8 mouse cellular contexts compared by ENCODE assay signal in the genomic region with DNA sequence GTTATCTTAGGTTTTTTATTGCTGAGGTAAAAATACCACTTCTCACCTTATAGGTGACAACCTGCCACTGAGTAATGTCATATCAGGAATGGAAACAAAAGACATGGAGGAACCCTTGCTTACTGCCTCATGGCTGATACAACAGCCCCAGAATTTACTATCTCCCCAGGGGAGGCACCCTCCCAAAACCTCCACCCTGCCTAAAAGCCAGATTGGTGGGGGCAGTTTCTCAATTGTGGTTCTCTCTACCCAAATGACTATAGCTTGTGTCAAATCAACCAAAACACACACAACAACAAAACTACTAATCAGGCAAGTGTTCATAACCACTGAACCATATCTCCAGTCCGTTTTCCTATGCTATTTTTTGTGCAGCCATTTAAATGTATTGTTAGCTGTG. TPM values are rescaled to one million over a fixed set of nuclear protein-coding genes. Genes with fewer than 3 reads are reported as not detected.
A peak's percentile ranks its signal among the peaks of the same experiment; 100 is the strongest.
DNase-seq lines count a peak whose midpoint lies in the region; ATAC-seq and TF ChIP-seq lines count a peak whose summit lies in the region.

No protein-coding gene starts in this region.

- H3K36me3 ChIP-seq in kidney, embryonic 14.5 days (ENCODE audit: control insufficient read depth, insufficient read depth, low read length), result peaks cover 18% of the 10 kb centered on the region
- H3K36me3 ChIP-seq in midbrain, embryonic 14.5 days (ENCODE audit: control insufficient read depth, insufficient read depth, low read length), result peaks cover 19% of the 10 kb centered on the region

- peak overlapping the region; percentile 96 for H3K4me3 ChIP-seq in kidney, embryonic 14.5 days (ENCODE audit: low read length)
- H3K4me3 ChIP-seq in cortical plate, adult 2 months (ENCODE audit: insufficient read depth, low read length), result peak overlapping the region; percentile 86
- peak overlapping the region; percentile 90 for H3K4me3 ChIP-seq in midbrain, embryonic 14.5 days (replicated peaks; ENCODE audit: low read depth, low read length)

- no peaks in the 10 kb centered on the region for H3K9me3 ChIP-seq in kidney, embryonic 14.5 days (ENCODE audit: control insufficient read depth, low read length)
- no peaks in the 10 kb centered on the region for H3K9me3 ChIP-seq in midbrain, embryonic 14.5 days (ENCODE audit: control insufficient read depth, low read length)

- H3K9ac ChIP-seq in kidney, embryonic 14.5 days (ENCODE audit: low read depth, low read length), result peak overlapping the region; percentile 94; the same call in 1 of the 2 replicates
- H3K9ac ChIP-seq in midbrain, embryonic 14.5 days (replicated peaks; ENCODE audit: low read length), result peak overlapping the region; percentile 97

- 43% methylated on average over 1 of the region's 1 CpGs for WGBS in kidney, embryonic 14.5 days
- 32% methylated on average over 1 of the region's 1 CpGs for WGBS in midbrain, embryonic 14.5 days

- H3K4me1 ChIP-seq in kidney, embryonic 14.5 days (ENCODE audit: control insufficient read depth, insufficient read depth, low read length), result peaks cover 7% of the 10 kb centered on the region; the same call in 1 of the 2 replicates
- peaks cover 2% of the 10 kb centered on the region; the same call in 1 of the 2 replicates for H3K4me1 ChIP-seq in cortical plate, adult 2 months (ENCODE audit: control insufficient read depth, insufficient read depth, low read length)
- peaks cover 16% of the 10 kb centered on the region for H3K4me1 ChIP-seq in midbrain, embryonic 14.5 days (ENCODE audit: control insufficient read depth, insufficient read depth, low read length)

- no peak for DNase-seq in kidney, postnatal 25 days
- peak; percentile 33 for DNase-seq in induced T-regulatory cell, adult 2 months (ENCODE audit: low read depth)
- DNase-seq in midbrain, embryonic 14.5 days, result no peak
- no peak for DNase-seq in thymus, postnatal 4 days
- DNase-seq in frontal cortex, postnatal 10 days (ENCODE audit: low spot score in 2 of 2), result no peak
- no peak for DNase-seq in right cerebral cortex, postnatal 25 days

- no peaks in the 10 kb centered on the region for H3K27me3 ChIP-seq in kidney, embryonic 14.5 days (ENCODE audit: control insufficient read depth, insufficient read depth, low read length)
- H3K27me3 ChIP-seq in midbrain, embryonic 14.5 days (ENCODE audit: control insufficient read depth, insufficient read depth, low read length), result no peaks in the 10 kb centered on the region

- H3K4me2 ChIP-seq in kidney, embryonic 14.5 days (replicated peaks; ENCODE audit: low read depth, low read length), result peak overlapping the region; percentile 73
- peak overlapping the region; percentile 77 for H3K4me2 ChIP-seq in midbrain, embryonic 14.5 days (ENCODE audit: low read length)

- ATAC-seq in kidney, embryonic 14.5 days (ENCODE audit: low FRiP score, low TSS enrichment), result no peak
- ATAC-seq in midbrain, embryonic 14.5 days (ENCODE audit: low FRiP score, low TSS enrichment), result no peak

- no peak for TF ChIP-seq POLR2A in cortical plate, adult 2 months (IDR thresholded peaks at IDR 0.05; ENCODE audit: extremely low read depth, insufficient read depth, low read length)

- no peak overlapping the region for H3K27ac ChIP-seq in kidney, embryonic 14.5 days (ENCODE audit: low read depth, low read length)
- no peak overlapping the region for H3K27ac ChIP-seq in cortical plate, adult 2 months (ENCODE audit: insufficient read depth, low read length)
- peak overlapping the region; percentile 95; the same call in 1 of the 2 replicates for H3K27ac ChIP-seq in midbrain, embryonic 14.5 days (replicated peaks; ENCODE audit: low read depth, low read length)

- no peak for TF ChIP-seq CTCF in cortical plate, adult 2 months (IDR thresholded peaks at IDR 0.05; ENCODE audit: extremely low read depth, insufficient read depth, low read length)

RNA-seq across cellular contexts. Expression of a gene that starts 0.6 kb away (rescaled TPM):
- 122 and 142 TPM in 2 replicates for polyA plus RNA-seq in kidney, embryonic 14.5 days (2014; fragmentation: Nextera tagmentation; extraction: Ambion mirVana)
- polyA plus RNA-seq in cortical plate, adult 2 months (2012; rRNA removed), result 144 and 166 TPM in 2 replicates
- polyA plus RNA-seq in midbrain, embryonic 14.5 days (2014; fragmentation: Nextera tagmentation; extraction: Ambion mirVana), result 188 and 191 TPM in 2 replicates

RNA-seq across cellular contexts. Expression of a gene that starts 0.7 kb away (rescaled TPM):
- polyA plus RNA-seq in kidney, embryonic 14.5 days (2014; fragmentation: Nextera tagmentation; extraction: Ambion mirVana), result 99.3 and 198 TPM in 2 replicates
- polyA plus RNA-seq in cortical plate, adult 2 months (2012; rRNA removed), result 30.7 and 31.9 TPM in 2 replicates
- 93.2 and 139 TPM in 2 replicates for polyA plus RNA-seq in midbrain, embryonic 14.5 days (2014; fragmentation: Nextera tagmentation; extraction: Ambion mirVana)
